Mouse (Mus musculus) mesoderm, embryonic 11.5 days (tissue): ENCODE measurements at regions not wholly inside any gene's neighbourhood (a gene's known extent, or its start where the extent isn't known, plus 50 kb on each side); places are given as distances from the start of the nearest gene placed in this dataset.
A peak's percentile ranks its signal among the peaks of the same experiment; 100 is the strongest.

Experiments used
- DNase-seq: peaks from one replicate; pipeline ENCODE4 v3.0.0-alpha.2; 2012; ENCODE audit warnings: low read depth, low spot score

DNA sequence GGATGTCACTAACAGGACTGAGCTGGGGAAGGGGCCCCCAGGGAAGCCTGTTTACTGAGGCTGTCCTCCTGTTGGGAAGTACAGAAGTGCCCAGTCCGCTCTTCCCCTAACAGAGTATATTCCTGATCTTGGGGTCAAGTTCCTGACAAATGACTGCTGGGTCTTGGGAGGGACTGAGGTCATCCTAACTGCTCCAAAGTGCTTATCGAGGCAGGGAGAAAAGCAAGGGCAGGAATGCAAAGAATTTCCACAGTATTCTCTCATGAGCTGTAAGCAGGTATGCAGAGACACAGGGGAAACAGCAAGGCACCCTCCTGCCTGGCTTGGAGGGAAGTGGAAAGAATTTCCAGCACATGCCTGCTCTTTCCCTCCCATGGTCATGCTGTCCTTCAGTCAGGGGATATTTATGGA, 107.9 kb downstream of the Oma1 start:
- peak; percentile 72 for DNase-seq

GRCm38 (mm10) chr4:103441383-103441782, 127.8 kb downstream of the Oma1 start:
- no peak for DNase-seq

- DNase-seq: no peak
Measured at GRCm38 (mm10) chr4:103441955-103442354, 128.3 kb downstream of the Oma1 start.

DNA sequence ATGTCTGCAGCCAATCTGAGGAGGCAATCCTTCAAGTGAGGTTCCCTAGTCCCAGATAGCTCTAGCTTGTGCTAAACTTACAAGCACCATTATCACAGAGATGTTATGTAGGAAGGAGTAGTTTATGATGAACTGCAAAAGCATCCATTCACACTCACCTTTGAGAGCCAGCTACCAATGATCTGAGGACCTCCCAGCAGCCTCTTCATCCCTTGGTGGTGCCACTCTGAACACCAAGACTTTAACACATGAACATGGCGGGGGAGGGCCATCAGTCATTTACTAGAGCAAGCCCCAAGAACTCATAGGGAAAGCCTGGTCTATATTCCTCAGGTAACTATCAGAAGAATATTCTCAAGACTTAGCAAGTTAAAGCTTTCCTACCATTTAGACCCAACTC, 135.7 kb downstream of the Oma1 start:
- DNase-seq: no peak

- no peak for DNase-seq
Measured at GRCm38 (mm10) chr4:103450121-103450520, 136.5 kb downstream of the Oma1 start.

DNA sequence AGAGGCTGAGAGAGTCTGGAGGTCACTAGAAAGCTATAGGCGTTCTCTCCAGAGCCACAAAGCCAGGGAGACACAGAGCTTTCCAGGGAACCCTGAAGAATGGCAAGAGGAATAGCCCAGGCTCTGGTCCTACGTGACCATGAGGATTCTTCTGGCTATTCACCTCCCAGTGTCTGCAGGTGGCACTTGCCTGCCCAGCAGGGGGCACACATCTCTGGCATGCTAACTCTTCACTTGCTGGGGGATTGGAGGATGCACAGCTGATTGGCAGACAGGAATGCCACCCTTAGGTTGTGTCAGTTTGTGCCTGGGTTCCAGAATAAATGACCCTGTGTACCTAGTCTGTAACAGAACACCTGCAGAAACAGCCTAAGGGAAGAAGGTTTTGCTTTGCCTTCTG, 141.8 kb downstream of the Oma1 start:
- DNase-seq: no peak

GRCm38 (mm10) chr4:103466019-103466589, 152.5 kb downstream of the Oma1 start:
- no peak for DNase-seq

DNA sequence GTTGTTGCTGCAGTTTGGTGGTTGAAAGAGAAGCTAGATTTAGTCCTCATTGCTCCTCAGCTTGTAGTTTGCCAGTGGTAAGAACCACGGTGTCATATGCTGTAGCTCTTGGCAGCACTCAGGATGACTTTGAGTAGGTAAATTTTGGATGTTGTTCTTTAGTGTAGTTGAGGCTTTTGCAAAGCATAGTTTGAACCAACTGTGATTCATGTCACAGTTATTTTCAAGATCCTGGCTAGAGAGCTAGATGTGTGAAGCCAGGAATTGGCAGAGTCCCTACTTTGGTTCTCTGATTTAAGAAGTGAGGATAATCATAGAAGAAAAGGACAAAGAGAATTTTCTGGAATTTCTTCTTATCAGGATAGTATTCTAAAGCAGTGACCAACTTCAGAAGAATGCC, 143.6 kb upstream of the Dab1 start:
- DNase-seq: no peak

- no peak for DNase-seq
Measured at GRCm38 (mm10) chr4:103486140-103486965, 132.8 kb upstream of the Dab1 start.

DNA sequence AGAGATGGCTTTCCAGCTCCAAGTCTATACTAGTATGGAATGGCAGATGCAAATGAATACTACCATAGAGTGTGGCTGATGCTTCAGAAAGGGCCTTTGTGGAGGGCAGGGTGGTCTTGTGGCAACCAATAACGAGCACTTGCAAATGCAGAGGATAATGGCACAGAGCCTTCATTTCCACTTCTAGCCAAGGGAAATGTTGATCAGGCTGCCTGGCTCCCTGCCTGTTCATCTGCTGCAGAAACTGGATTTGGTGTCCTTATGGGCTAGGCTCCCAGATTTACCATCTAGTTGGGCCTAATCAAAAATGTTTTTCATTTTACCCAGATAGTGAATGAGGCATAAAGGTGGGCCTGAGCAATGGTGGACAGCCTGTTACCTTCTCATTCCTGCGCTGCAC, 110.7 kb upstream of the Dab1 start:
- no peak for DNase-seq

- no peak for DNase-seq
Measured at GRCm38 (mm10) chr4:103512901-103513300, 106.3 kb upstream of the Dab1 start.

GRCm38 (mm10) chr4:103521870-103522609, 97.1 kb upstream of the Dab1 start:
- DNase-seq: no peak

DNA sequence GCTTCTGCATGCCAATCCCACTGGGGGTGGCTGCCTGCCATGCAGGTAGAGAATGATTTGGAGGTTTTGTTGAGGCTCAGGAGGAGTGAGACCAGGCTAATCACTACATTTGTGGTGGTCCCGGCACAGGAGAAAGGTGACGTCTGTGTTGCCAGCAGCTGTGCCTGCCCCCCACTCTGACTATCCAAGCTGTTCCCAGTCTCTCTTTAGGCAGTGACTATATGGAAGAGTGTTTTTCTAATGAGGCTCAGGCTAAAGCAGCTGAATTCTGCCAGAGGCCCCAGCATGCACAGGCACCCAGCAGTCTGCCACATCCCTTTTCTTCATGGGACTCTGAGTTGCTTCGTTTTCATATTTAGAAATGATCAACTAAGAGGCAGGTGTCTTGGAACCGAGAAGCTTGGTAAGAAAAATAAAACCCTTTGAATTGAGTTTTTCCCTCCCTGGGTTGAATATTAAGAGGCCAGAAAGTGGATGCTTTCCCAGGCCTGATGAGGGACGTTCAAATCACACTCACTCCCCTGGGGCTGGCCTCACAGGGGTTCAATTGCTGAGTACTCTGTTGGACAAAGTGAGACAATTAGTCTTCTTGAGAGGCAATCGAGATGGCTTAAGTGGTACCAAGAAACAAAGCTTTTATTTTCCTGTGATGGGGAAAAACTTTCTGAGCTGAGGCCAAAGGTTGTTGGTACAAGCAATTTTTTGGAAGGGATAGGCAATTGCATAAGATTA, 82.5 kb upstream of the Dab1 start:
- DNase-seq: no peak

DNA sequence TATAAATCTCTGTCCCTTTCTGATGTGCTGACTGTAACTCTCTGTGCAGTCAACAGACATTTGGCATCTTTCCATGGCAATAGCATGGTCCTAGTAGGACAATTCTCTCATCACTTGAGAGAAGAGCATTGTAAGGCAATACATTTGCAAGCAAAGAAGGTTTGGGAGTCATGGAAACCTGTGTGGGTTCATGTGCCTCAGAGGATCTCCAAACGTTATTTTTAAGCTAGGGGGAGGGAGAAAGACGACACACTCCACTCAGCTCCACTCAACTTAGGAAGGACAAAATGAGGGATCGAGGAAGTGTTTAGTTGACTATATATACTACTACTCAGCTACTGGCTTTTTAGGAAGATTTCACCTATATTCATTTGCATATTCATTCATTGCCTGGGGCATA, 78.2 kb upstream of the Dab1 start:
- no peak for DNase-seq

DNA sequence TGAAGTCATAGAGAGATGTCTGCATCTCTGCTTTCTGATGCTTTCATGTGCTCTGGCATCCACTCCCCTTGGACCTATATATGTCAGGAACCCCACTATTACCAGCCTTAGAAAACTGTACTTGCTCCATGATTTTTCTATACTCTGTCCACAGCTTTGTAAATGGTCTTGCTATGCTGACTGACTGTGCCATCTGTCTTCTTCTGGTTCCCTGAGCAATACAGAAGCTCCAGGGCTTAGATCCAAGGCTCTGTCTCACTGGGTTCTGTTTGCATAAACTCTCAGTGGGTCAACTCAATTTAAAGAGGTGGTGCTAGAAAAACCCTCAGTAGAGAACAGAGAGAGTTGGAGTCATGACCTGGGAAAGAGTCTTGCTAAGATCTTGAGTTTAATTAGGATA, 71.9 kb upstream of the Dab1 start:
- no peak for DNase-seq

- no peak for DNase-seq
Measured at GRCm38 (mm10) chr4:103552476-103552875, 66.7 kb upstream of the Dab1 start.

DNA sequence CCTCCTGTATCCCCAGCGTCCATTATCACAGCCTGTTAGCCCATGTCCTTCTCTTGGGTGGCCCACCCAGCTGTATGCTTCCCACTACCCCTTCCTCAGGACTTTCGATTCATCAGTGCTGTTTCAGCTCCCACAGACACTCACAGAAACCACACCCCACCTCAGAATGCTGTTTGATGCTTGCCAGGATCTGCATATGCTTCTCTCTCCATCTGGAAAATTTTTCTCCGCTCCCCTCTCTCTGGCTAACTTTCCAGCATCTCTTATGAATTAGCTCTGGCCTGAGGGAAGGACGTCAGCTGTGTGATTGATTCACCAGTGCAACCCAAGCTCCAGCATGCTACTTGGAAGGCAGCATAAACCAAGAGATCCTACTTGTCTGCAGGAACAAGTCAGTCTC, 66.0 kb upstream of the Dab1 start:
- DNase-seq: no peak

- no peak for DNase-seq
Measured at GRCm38 (mm10) chr4:103554597-103554996, 64.6 kb upstream of the Dab1 start.
